ENCODE assay signal across 23 mouse cellular contexts in genomic region chr9:90326531-90326930, GRCm38 (mm10). TPM values are rescaled to one million over a fixed set of nuclear protein-coding genes. Genes with fewer than 3 reads are reported as not detected.
A peak's percentile ranks its signal among the peaks of the same experiment; 100 is the strongest.
DNase-seq lines count a peak whose midpoint lies in the region; ATAC-seq and TF ChIP-seq lines count a peak whose summit lies in the region.
"Had no signal": no experiment of that assay in that cellular context is flagged by ENCODE, and none has a peak within 500 bp of the region (broad histone marks: within the 10 kb centered on the region; RNA-seq: fewer than 3 reads in every experiment).

No protein-coding gene starts in this region.

- H3K9me3 ChIP-seq in liver, embryonic 14.5 days (ENCODE audit: control insufficient read depth, low read length), result no peaks in the 10 kb centered on the region
- H3K9me3 ChIP-seq: forebrain, embryonic 13.5 days; hindbrain, embryonic 10.5 days; hindbrain, embryonic 15.5 days; limb, embryonic 13.5 days; midbrain, embryonic 12.5 days had no signal

- H3K27me3 ChIP-seq in liver, embryonic 14.5 days (ENCODE audit: control insufficient read depth, insufficient read depth, low read length), result no peaks in the 10 kb centered on the region
- H3K27me3 ChIP-seq: forebrain, embryonic 13.5 days; hindbrain, embryonic 15.5 days; limb, embryonic 13.5 days; midbrain, embryonic 12.5 days had no signal

- H3K4me3 ChIP-seq in liver, embryonic 14.5 days (ENCODE audit: insufficient read depth in 1 of 2, low read depth in 2 of 2, low read length in 2 of 2), result no peak overlapping the region
- H3K4me3 ChIP-seq: forebrain, embryonic 13.5 days; hindbrain, embryonic 10.5 days; hindbrain, embryonic 15.5 days; limb, embryonic 13.5 days; midbrain, embryonic 12.5 days had no signal

- H3K9ac ChIP-seq in liver, embryonic 14.5 days (replicated peaks), result no peak overlapping the region
- H3K9ac ChIP-seq: forebrain, embryonic 13.5 days; hindbrain, embryonic 15.5 days; limb, embryonic 13.5 days; midbrain, embryonic 12.5 days had no signal

- H3K4me1 ChIP-seq in liver, embryonic 14.5 days (replicated peaks; ENCODE audit: control insufficient read depth in 2 of 2, insufficient read depth in 2 of 2, low read length in 1 of 2), result peaks cover 8 to 11% of the 10 kb centered on the region in 2 experiments; a peak in 3 of 4 replicates
- H3K4me1 ChIP-seq: forebrain, embryonic 13.5 days; hindbrain, embryonic 10.5 days; hindbrain, embryonic 15.5 days; limb, embryonic 13.5 days; midbrain, embryonic 12.5 days had no signal

- TF ChIP-seq CTCF in liver, embryonic 14.5 days (IDR thresholded peaks at IDR 0.05; ENCODE audit: low read depth), result no peak

- H3K36me3 ChIP-seq in liver, embryonic 14.5 days (replicated peaks; ENCODE audit: control insufficient read depth, insufficient read depth, low read depth), result no peaks in the 10 kb centered on the region
- H3K36me3 ChIP-seq: hindbrain, embryonic 10.5 days; hindbrain, embryonic 15.5 days; limb, embryonic 13.5 days; midbrain, embryonic 12.5 days had no signal

- 37% methylated on average over 4 of the region's 4 CpGs for WGBS in liver, embryonic 14.5 days (ENCODE audit: insufficient replicate concordance)

- no peak overlapping the region for H3K27ac ChIP-seq in liver, embryonic 14.5 days
- H3K27ac ChIP-seq: forebrain, embryonic 13.5 days; hindbrain, embryonic 10.5 days; hindbrain, embryonic 15.5 days; limb, embryonic 13.5 days; midbrain, embryonic 12.5 days had no signal

- peak; percentile 25 for DNase-seq in c-Kit-positive CD71-positive TER-119-negative erythroid progenitor cells, embryonic 14.5 days (ENCODE audit: low read depth)
- DNase-seq in liver, embryonic 14.5 days (ENCODE audit: low read depth in 3 of 3, low spot score in 3 of 3), result peak; percentile 54 to 66 (median 60)
- DNase-seq in MN1 (ENCODE audit: low spot score), result no peak
- DNase-seq in adrenal gland, adult (ENCODE audit: inconsistent age in 2 of 2, low spot score in 1 of 2), result no peak
- DNase-seq in embryo, embryonic 11 days, result no peak
- DNase-seq: adrenal gland, postnatal 25 days; cerebellum, adult 9-10 months; gastrocnemius, postnatal 10 days; heart, postnatal 14 days; kidney, adult 11 months; kidney, postnatal 25 days; lung, adult 2 months; lung, postnatal 14 days; right cerebral cortex, postnatal 14 days; thymus, postnatal 25 days had no signal

- no peak overlapping the region for H3K4me2 ChIP-seq in liver, embryonic 14.5 days (ENCODE audit: low read depth)
- H3K4me2 ChIP-seq: forebrain, embryonic 13.5 days; hindbrain, embryonic 15.5 days; limb, embryonic 13.5 days; midbrain, embryonic 12.5 days had no signal

- TF ChIP-seq EP300 in liver, embryonic 14.5 days (IDR thresholded peaks at IDR 0.05; ENCODE audit: low read depth), result peak; percentile 97

- ATAC-seq in erythroid progenitor cell, adult 5-6 weeks (replicated peaks; ENCODE audit: low FRiP score, poor library complexity, severe bottlenecking), result peak; percentile 99
- ATAC-seq in liver, embryonic 14.5 days (ENCODE audit: insufficient read depth), result peak; percentile 98
- peak; percentile 100 for ATAC-seq in megakaryocyte-erythroid progenitor cell, adult 5-6 weeks (replicated peaks; ENCODE audit: low FRiP score, low TSS enrichment, poor library complexity, severe bottlenecking)
- ATAC-seq: forebrain, embryonic 13.5 days; inflammation-experienced regulatory T-cells, adult 6 months had no signal

RNA-seq across cellular contexts. Expression of gene Tbc1d2b, which starts 55.9 kb away (rescaled TPM):
- total RNA-seq in erythroid progenitor cell, adult 5-6 weeks (2015; ENCODE audit: low replicate concordance), result 54.4 and 68.7 TPM in 2 replicates
- 37.4 and 44.0 TPM in 2 replicates for total RNA-seq in erythroid progenitor cell, adult 5-6 weeks (2017; ENCODE audit: low replicate concordance)
- 9.8 and 10.1 TPM in 2 replicates for polyA plus RNA-seq in liver, embryonic 14.5 days (2012; rRNA removed)
- 6.5 and 9.5 TPM in 2 replicates for polyA plus RNA-seq in liver, embryonic 14.5 days (2014; fragmentation: Nextera tagmentation; extraction: Ambion mirVana)
- 53.8 and 66.1 TPM in 2 replicates for total RNA-seq in megakaryocyte-erythroid progenitor cell, adult 5-6 weeks (2014; fragmentation: Nextera tagmentation)
- 31.2 and 33.1 TPM in 2 replicates for total RNA-seq in megakaryocyte-erythroid progenitor cell, adult 5-6 weeks (2017)

Comparison
In these comparisons a context has a peak if more than half of its experiments do, and no peak if none do; other contexts are left out.
1. DNase-seq: peak in c-Kit-positive CD71-positive TER-119-negative erythroid progenitor cells, embryonic 14.5 days (single experiment) and liver, embryonic 14.5 days (3 of 3); none in MN1 (single experiment), adrenal gland, adult (0 of 2) and embryo, embryonic 11 days (single experiment).
2. Peak in every context shown above with its lines, with median percentiles within 50 percentile points of each other: ATAC-seq.